In genomic region chr6:50366319-50366718, GRCm38 (mm10) we compare ENCODE assay signal across 17 mouse cellular contexts.
A peak's percentile ranks its signal among the peaks of the same experiment; 100 is the strongest.
DNase-seq lines count a peak whose midpoint lies in the region; ATAC-seq and TF ChIP-seq lines count a peak whose summit lies in the region.
"Had no signal": no experiment of that assay in that cellular context is flagged by ENCODE, and none has a peak within 500 bp of the region (broad histone marks: within the 10 kb centered on the region; RNA-seq: fewer than 3 reads in every experiment).

No protein-coding gene starts in this region.

- no peaks in the 10 kb centered on the region for H3K9me3 ChIP-seq in heart, embryonic 11.5 days (replicated peaks; ENCODE audit: control insufficient read depth, low read length)
- H3K9me3 ChIP-seq: liver, embryonic 15.5 days; midbrain, embryonic 15.5 days had no signal

- no peak for TF ChIP-seq CTCF in left cerebral cortex, adult 2 months (IDR thresholded peaks at IDR 0.05)
- TF ChIP-seq CTCF in small intestine, adult 2 months (IDR thresholded peaks at IDR 0.05; ENCODE audit: extremely low read depth, insufficient read length, insufficient replicate concordance, low read depth, low read length): no peak

- ATAC-seq in heart, embryonic 11.5 days (replicated peaks; ENCODE audit: insufficient number of reproducible peaks, low FRiP score, low TSS enrichment): no peak
- ATAC-seq: activated CD4-positive, CD25-positive, alpha-beta regulatory T cell, adult 4 months; hindbrain, embryonic 16.5 days; intestine, postnatal 0 days; lung, postnatal 0 days; midbrain, embryonic 15.5 days; Patski had no signal

- no peaks in the 10 kb centered on the region for H3K27me3 ChIP-seq in heart, embryonic 11.5 days (ENCODE audit: control insufficient read depth, insufficient read depth, low read length)
- no peaks in the 10 kb centered on the region for H3K27me3 ChIP-seq in small intestine, adult 2 months (ENCODE audit: control insufficient read depth, insufficient read depth, low read length)
- H3K27me3 ChIP-seq: limb, embryonic 12.5 days; liver, embryonic 15.5 days; midbrain, embryonic 15.5 days; Patski had no signal

- H3K27ac ChIP-seq in heart, embryonic 11.5 days (ENCODE audit: low read depth, low read length): peak overlapping the region; percentile 68
- peak overlapping the region; percentile 75 for H3K27ac ChIP-seq in left cerebral cortex, adult 2 months
- H3K27ac ChIP-seq in small intestine, adult 2 months (ENCODE audit: insufficient read depth, low read depth, low read length): peak overlapping the region; percentile 5; the same call in 1 of the 2 replicates
- H3K27ac ChIP-seq: kidney, postnatal 0 days; limb, embryonic 12.5 days; liver, embryonic 15.5 days; midbrain, embryonic 15.5 days had no signal

- H3K4me1 ChIP-seq in heart, embryonic 11.5 days (ENCODE audit: control insufficient read depth, insufficient read depth, low read length): peaks cover 15% of the 10 kb centered on the region
- H3K4me1 ChIP-seq in small intestine, adult 2 months (ENCODE audit: control insufficient read depth, insufficient read depth, insufficient read length, low read length): peaks cover 20% of the 10 kb centered on the region; the same call in 1 of the 2 replicates
- H3K4me1 ChIP-seq: limb, embryonic 12.5 days; liver, embryonic 15.5 days; midbrain, embryonic 15.5 days had no signal

- no peak overlapping the region for H3K4me3 ChIP-seq in heart, embryonic 11.5 days (ENCODE audit: low read depth, low read length)
- H3K4me3 ChIP-seq in left cerebral cortex, adult 2 months: no peak overlapping the region
- H3K4me3 ChIP-seq in small intestine, adult 2 months (ENCODE audit: low read depth, low read length): no peak overlapping the region
- H3K4me3 ChIP-seq: limb, embryonic 12.5 days; liver, embryonic 15.5 days; midbrain, embryonic 15.5 days had no signal

- 87% methylated on average over 7 of the region's 7 CpGs for WGBS in heart, embryonic 11.5 days (ENCODE audit: insufficient replicate concordance)
- 62% methylated on average over 7 of the region's 7 CpGs for WGBS in small intestine, adult 2 months

- no peaks in the 10 kb centered on the region for H3K36me3 ChIP-seq in heart, embryonic 11.5 days (ENCODE audit: control insufficient read depth, insufficient read depth, low read length)
- peaks cover 20% of the 10 kb centered on the region for H3K36me3 ChIP-seq in small intestine, adult 2 months (ENCODE audit: control insufficient read depth, insufficient read depth, low read length)
- H3K36me3 ChIP-seq: liver, embryonic 15.5 days; midbrain, embryonic 15.5 days had no signal

- intact Hi-C loops in left cerebral cortex, adult 2 months (cut with DNase I): loop anchor here (2.0 kb wide), 1 partner anchor 34 kb away; no protein-coding TSS in a partner anchor

- no peak overlapping the region for H3K9ac ChIP-seq in heart, embryonic 11.5 days (ENCODE audit: low read depth, low read length)
- H3K9ac ChIP-seq: limb, embryonic 12.5 days; liver, embryonic 15.5 days; midbrain, embryonic 15.5 days had no signal

- DNase-seq in heart, postnatal 4 days: no peak
- no peak for DNase-seq in left cerebral cortex, adult 2 months (ENCODE audit: extremely low spot score in 1 of 2, low spot score in 2 of 2)
- no peak for DNase-seq in left cerebral cortex, adult 11 months (ENCODE audit: low spot score)
- peak; percentile 81 for DNase-seq in cerebellum, adult 8-10 months
- DNase-seq in spleen, postnatal 36 days (ENCODE audit: low spot score in 2 of 2): no peak
- DNase-seq: adrenal gland, postnatal 14 days had no signal

- no peak for TF ChIP-seq POLR2A in small intestine, adult 2 months (IDR thresholded peaks at IDR 0.05; ENCODE audit: low read depth, low read length)

- no peak overlapping the region for H3K4me2 ChIP-seq in heart, embryonic 11.5 days
- H3K4me2 ChIP-seq: limb, embryonic 12.5 days; liver, embryonic 15.5 days; midbrain, embryonic 15.5 days had no signal

Comparison
In these comparisons a context has a peak if more than half of its experiments do, and no peak if none do; other contexts are left out.
1. H3K27ac ChIP-seq: peak in every context shown above with its lines; median percentile 75 in left cerebral cortex, adult 2 months; 68 in heart, embryonic 11.5 days; 5 in small intestine, adult 2 months.